Mouse (Mus musculus): ENCODE data around the gene Tnk2.
A peak's percentile ranks its signal among the peaks of the same experiment; 100 is the strongest.

GRCm38 (mm10) chr16:32672250-32672649 is 28.6 kb downstream of the Tnk2 start:
- no peak for TF ChIP-seq CTCF (conservative IDR thresholded peaks at IDR 0.05 in 1 of 2, IDR thresholded peaks at IDR 0.05 in 1 of 2; ENCODE audit: low read depth in 2 of 2, low read length in 2 of 2)
- TF ChIP-seq POLR2A (IDR thresholded peaks at IDR 0.05; ENCODE audit: low read depth, low read length) = no peak
- peak; percentile 74 for TF ChIP-seq MXI1 (IDR thresholded peaks at IDR 0.05; ENCODE audit: low read depth, low read length)
- no peak for TF ChIP-seq USF1 (IDR thresholded peaks at IDR 0.05; ENCODE audit: low read depth, low read length)
- TF ChIP-seq EP300 (IDR thresholded peaks at IDR 0.05; ENCODE audit: low read length) = no peak; the same call in 1 of the 2 replicates
- peak; percentile 61; the same call in 1 of the 2 replicates for TF ChIP-seq CHD2 (IDR thresholded peaks at IDR 0.05; ENCODE audit: low read length)
- no peak for TF ChIP-seq ZKSCAN1 (IDR thresholded peaks at IDR 0.05; ENCODE audit: borderline replicate concordance, low read depth, low read length)
- no peak for TF ChIP-seq HCFC1 (IDR thresholded peaks at IDR 0.05; ENCODE audit: low read depth, low read length)
- TF ChIP-seq ELF1 (IDR thresholded peaks at IDR 0.05; ENCODE audit: low read depth, low read length) = peak; percentile 75
